Mouse (Mus musculus): ENCODE measurements at regions not wholly inside any gene's neighbourhood (a gene's known extent, or its start where the extent isn't known, plus 50 kb on each side); places are given as distances from the start of the nearest gene placed in this dataset.

- no peak for TF ChIP-seq GATA4 (IDR thresholded peaks at IDR 0.05; ENCODE audit: insufficient replicate concordance, low read length)
These were observed 136.3 kb downstream of the Tomm20 start for GRCm38 (mm10) chr8:126809321-126809720.

DNA sequence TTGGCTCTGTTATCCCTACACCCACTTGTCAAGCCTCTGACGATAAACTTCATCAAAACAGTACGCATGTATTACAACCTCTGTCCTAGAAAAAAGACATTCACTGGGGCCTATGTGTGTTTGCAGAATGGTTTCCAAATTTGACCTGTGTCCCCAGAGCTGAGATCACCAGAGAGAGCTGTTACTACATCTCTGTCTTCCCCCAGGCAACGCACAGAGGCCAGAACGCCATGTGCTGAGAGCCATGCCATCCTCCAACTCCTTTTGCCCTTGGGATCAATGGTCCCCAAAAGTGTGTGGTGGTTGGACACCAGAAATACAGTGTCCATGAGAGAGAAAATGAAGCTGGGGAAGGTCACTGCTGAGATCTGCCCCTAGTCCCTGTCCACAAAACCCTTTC, 137.1 kb downstream of the Tomm20 start:
- no peak for TF ChIP-seq GATA4 (IDR thresholded peaks at IDR 0.05; ENCODE audit: insufficient replicate concordance, low read length)

GRCm38 (mm10) chr8:126807171-126807768, 138.4 kb downstream of the Tomm20 start:
- peak; percentile 57; the same call in 1 of the 2 replicates for TF ChIP-seq GATA4 (IDR thresholded peaks at IDR 0.05; ENCODE audit: insufficient replicate concordance, low read length)

- TF ChIP-seq GATA4 (IDR thresholded peaks at IDR 0.05; ENCODE audit: insufficient replicate concordance, low read length) = no peak
These were observed 139.1 kb downstream of the Tomm20 start for GRCm38 (mm10) chr8:126806591-126806990.

DNA sequence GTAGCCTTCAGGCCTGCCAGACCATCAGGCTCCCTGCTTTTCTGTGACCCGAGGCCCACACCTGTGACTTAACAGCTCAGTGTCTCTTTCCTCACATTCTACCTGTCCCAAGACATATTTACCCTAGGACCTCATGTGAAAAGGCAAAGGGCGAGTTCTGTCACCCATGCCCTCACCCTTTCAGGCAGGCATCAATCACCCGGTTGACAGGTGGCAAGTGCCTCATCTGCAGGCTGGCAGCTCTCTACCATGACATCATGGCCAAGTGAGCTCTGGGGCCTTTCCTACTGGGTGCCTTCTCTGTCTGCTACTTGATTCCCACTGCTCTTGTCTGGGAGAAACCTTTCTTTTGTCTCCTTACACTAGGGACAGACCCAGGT, 139.5 kb downstream of the Tomm20 start:
- no peak for TF ChIP-seq GATA4 (IDR thresholded peaks at IDR 0.05; ENCODE audit: insufficient replicate concordance, low read length)

DNA sequence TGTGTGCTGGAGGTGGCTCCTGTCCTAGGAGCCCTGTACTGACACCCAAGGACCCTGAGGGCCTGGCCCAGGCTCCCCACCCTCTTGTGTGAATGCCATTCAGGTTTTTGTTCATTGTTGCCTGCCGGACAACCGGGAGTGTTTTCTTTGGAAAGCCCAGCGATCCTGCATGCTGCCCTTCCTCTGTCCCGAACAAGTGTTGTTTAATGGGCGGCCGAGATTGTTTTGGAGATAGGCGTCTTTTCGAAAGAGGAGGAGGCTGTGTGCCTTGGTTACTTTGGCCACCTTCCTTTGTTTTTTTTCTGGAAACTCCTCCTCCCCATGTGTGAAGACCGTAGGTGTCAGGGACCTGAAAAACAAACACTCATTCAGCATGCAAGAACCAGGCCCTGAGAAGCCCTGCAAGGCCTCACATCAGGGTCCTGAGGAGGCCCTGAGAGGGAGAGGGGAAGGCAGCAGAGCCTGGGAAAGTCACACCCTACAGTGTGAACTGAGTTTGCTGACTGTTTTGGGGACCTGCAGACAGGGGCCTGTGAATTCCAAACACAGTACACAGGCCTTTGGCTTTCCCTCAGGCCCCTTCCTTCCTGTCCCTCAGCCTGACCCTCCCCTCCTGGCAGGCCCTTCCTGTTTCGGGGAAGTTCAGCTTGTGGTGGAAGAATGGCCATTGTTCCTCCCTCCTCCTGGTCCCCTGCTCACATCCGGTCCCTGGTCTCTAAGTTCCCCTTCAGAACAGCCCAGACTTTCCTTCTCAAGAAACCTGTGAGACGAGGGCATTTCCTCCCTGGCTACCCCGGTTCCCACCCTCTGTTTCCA, 140.1 kb downstream of the Tomm20 start:
- TF ChIP-seq GATA4 (IDR thresholded peaks at IDR 0.05; ENCODE audit: insufficient replicate concordance, low read length) = peak; percentile 97

GRCm38 (mm10) chr8:126804115-126804514, 141.5 kb downstream of the Tomm20 start:
- no peak for TF ChIP-seq GATA4 (IDR thresholded peaks at IDR 0.05; ENCODE audit: insufficient replicate concordance, low read length)

- TF ChIP-seq GATA4 (IDR thresholded peaks at IDR 0.05; ENCODE audit: insufficient replicate concordance, low read length) = no peak
These were observed 143.0 kb downstream of the Tomm20 start for GRCm38 (mm10) chr8:126802641-126803040.

GRCm38 (mm10) chr8:126800976-126801375, 144.7 kb downstream of the Tomm20 start:
- TF ChIP-seq GATA4 (IDR thresholded peaks at IDR 0.05; ENCODE audit: insufficient replicate concordance, low read length) = no peak

- TF ChIP-seq GATA4 (IDR thresholded peaks at IDR 0.05; ENCODE audit: insufficient replicate concordance, low read length) = no peak
These were observed 147.9 kb downstream of the Tomm20 start for GRCm38 (mm10) chr8:126797571-126798334.

- no peak for TF ChIP-seq GATA4 (IDR thresholded peaks at IDR 0.05; ENCODE audit: insufficient replicate concordance, low read length)
These were observed 152.0 kb downstream of the Tomm20 start for GRCm38 (mm10) chr8:126793657-126794056.

DNA sequence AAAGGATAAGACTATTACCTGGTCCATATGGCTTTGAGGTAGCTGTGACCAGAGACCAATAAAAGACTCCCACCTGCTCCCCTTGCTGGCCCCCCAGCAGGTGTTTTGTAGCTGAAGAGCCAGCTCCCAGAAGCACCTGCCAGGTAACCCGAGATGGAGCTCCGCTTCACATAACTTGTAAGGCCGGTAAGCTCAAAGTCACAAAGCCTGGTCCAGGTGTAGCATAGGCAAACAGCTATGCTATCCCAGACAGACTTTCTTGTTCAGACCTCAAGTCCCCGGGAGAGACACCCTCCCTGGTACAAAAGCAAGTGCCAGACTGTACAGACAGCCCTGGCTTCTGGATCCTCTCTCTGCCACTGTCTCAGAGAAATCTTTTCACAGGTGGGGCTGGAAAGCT, 154.6 kb downstream of the Tomm20 start:
- no peak for TF ChIP-seq GATA4 (IDR thresholded peaks at IDR 0.05; ENCODE audit: insufficient replicate concordance, low read length)

DNA sequence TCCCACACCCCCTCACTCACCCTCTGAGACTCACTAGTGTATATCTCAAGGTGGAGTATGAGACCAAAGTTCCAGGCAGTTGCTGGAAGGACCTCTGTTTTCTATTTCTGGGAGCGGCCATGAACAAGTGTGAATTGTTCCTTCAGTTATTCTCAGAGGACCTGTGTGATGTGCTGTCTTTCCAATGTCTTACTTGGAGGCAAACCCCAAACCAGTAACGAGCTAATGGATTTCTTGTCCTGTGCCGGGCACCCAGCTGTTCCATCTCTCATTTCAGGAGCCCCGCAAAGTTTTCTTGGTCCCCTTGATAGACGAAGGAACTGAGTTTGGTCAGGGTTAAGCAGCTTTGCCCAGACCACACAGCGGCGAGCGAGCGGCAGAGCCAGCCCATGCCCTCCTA, 155.4 kb downstream of the Tomm20 start:
- TF ChIP-seq GATA4 (IDR thresholded peaks at IDR 0.05; ENCODE audit: insufficient replicate concordance, low read length) = no peak

- TF ChIP-seq GATA4 (IDR thresholded peaks at IDR 0.05; ENCODE audit: insufficient replicate concordance, low read length) = no peak
These were observed 156.6 kb downstream of the Tomm20 start for GRCm38 (mm10) chr8:126789076-126789475.

GRCm38 (mm10) chr8:126788669-126789068, 157.0 kb downstream of the Tomm20 start:
- no peak for TF ChIP-seq GATA4 (IDR thresholded peaks at IDR 0.05; ENCODE audit: insufficient replicate concordance, low read length)

DNA sequence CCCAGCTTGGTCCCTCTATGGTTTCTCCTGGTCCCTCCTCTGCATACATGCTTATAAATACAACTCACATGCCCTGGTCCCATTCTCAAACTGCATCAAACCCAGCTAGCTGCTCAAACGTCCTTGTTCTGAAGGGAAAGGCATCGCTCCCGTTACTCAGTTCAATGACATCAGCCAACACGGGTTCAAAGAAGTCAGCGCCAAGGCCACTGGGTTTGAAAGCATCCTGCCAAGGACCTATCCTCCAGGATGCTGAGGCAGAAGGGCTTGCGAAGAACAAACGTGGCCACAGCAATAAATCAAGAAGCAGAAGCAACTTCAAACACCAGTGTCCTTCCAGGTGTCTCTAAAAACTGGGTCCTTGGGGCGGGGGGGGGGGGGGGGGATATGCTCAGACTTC, 158.2 kb downstream of the Tomm20 start:
- TF ChIP-seq GATA4 (IDR thresholded peaks at IDR 0.05; ENCODE audit: insufficient replicate concordance, low read length) = no peak

Measured in liver, adult (tissue).